Mouse (Mus musculus) heart, postnatal 4 days (tissue): ENCODE measurements around the gene Zfp874b. TPM values are rescaled to one million over a fixed set of nuclear protein-coding genes. Genes with fewer than 3 reads are reported as not detected.

Source experiments
- total RNA-seq, 2 experiments: library from RNA; stranded (reverse); gene quantifications; 2 replicates each; pipeline ENCODE4 v1.2.3; 2021

Zfp874b gene
- total RNA-seq, 2 experiments from 2014 or later = 4.8 to 6.3 TPM

Other genes with a start within 250 kb of the Zfp874b start
- gene Zfp458, start 205.8 kb downstream of the Zfp874b start, total RNA-seq = 1 to 10 TPM; 2.5 to 3.2 TPM
- 1 to 10 TPM; 2.7 to 3.7 TPM for gene Zfp457, start 177.8 kb downstream of the Zfp874b start, total RNA-seq
- gene Zfp595, start 151.7 kb downstream of the Zfp874b start, total RNA-seq = 1 to 10 TPM; 2.4 to 2.6 TPM
- 1 to 10 TPM in 1 of 2 experiments, not detected in 1; 2.3 TPM for gene Gm28044, start 123.7 kb downstream of the Zfp874b start, total RNA-seq
- 1 to 10 TPM; 1.2 to 1.3 TPM for gene Zfp953, start 123.7 kb downstream of the Zfp874b start, total RNA-seq
- 1 to 10 TPM in 1 of 2 experiments, under 1 TPM in 1; 0.47 to 1.2 TPM for gene Gm28041, start 108.5 kb downstream of the Zfp874b start, total RNA-seq
- gene Zfp456, start 108.4 kb downstream of the Zfp874b start, total RNA-seq = 1 to 10 TPM in 1 of 2 experiments, under 1 TPM in 1; 0.81 to 1.2 TPM
- gene Zfp429, start 84.4 kb downstream of the Zfp874b start, total RNA-seq = 1 to 10 TPM; 2.2 to 3.5 TPM
- under 1 TPM in 1 of 2 experiments, not detected in 1; 0.38 TPM for gene Zfp459, start 62.8 kb downstream of the Zfp874b start, total RNA-seq
- gene Zfp874a, start 32.6 kb downstream of the Zfp874b start, total RNA-seq = 1 to 10 TPM; 2.4 to 2.7 TPM
- 1 to 10 TPM; 4.3 to 4.8 TPM for gene Zfp58, start 16.3 kb upstream of the Zfp874b start, total RNA-seq
- not detected for gene Gm26965, start 41.9 kb upstream of the Zfp874b start, total RNA-seq
- gene Zfp87, start 41.9 kb upstream of the Zfp874b start, total RNA-seq = 10 to 100 TPM; 10.1 to 10.8 TPM
- 1 to 10 TPM; 5.3 to 5.6 TPM for gene Zfp748, start 69.6 kb upstream of the Zfp874b start, total RNA-seq
- gene Zfp729b, start 125.4 kb upstream of the Zfp874b start, total RNA-seq = 1 to 10 TPM; 4.1 to 4.7 TPM
- 1 to 10 TPM in 1 of 2 experiments, under 1 TPM in 1; 0.72 to 1.9 TPM for gene Gm49345, start 153.5 kb upstream of the Zfp874b start, total RNA-seq
- gene Zfp729a, start 153.5 kb upstream of the Zfp874b start, total RNA-seq = 1 to 10 TPM; 3.7 to 3.8 TPM
- 1 to 10 TPM; 7.5 to 8.2 TPM for gene Zfp738, start 202.8 kb upstream of the Zfp874b start, total RNA-seq
- 1 to 10 TPM; 6.1 to 6.4 TPM for gene Zfp65, start 244.9 kb upstream of the Zfp874b start, total RNA-seq